Mouse (Mus musculus) ES-Bruce4 (cell line): ENCODE measurements at regions not wholly inside any gene's neighbourhood (a gene's known extent, or its start where the extent isn't known, plus 50 kb on each side); places are given as distances from the start of the nearest gene placed in this dataset.

Experiments
- H3K27ac ChIP-seq: 2 replicates; pipeline ENCODE4 v1.5.1; 2012; ENCODE audit warnings: low read length, inconsistent platforms; ENCODE audit not compliant: insufficient read depth
- H3K27me3 ChIP-seq: 2 replicates; pipeline ENCODE4 v1.6.1; 2012; ENCODE audit warnings: mild to moderate bottlenecking, low read length, inconsistent platforms; ENCODE audit not compliant: control insufficient read depth, poor library complexity, insufficient read depth, severe bottlenecking
- H3K36me3 ChIP-seq: 2 replicates; pipeline ENCODE4 v1.6.1; 2012; ENCODE audit warnings: inconsistent platforms, mild to moderate bottlenecking, low read length, moderate library complexity; ENCODE audit not compliant: control insufficient read depth, poor library complexity, insufficient read depth, severe bottlenecking
- H3K4me1 ChIP-seq: one replicate; pipeline ENCODE4 v1.8.1; 2011; ENCODE audit warnings: low read length; ENCODE audit not compliant: control insufficient read depth, insufficient read depth
- H3K4me3 ChIP-seq: 2 replicates; pipeline ENCODE4 v1.5.1; 2011; ENCODE audit warnings: low read depth, mild to moderate bottlenecking, low read length
- H3K9ac ChIP-seq: 2 replicates; pipeline ENCODE4 v1.6.1; 2012; ENCODE audit warnings: low read depth, mild to moderate bottlenecking, inconsistent platforms; ENCODE audit not compliant: poor library complexity, severe bottlenecking
- H3K9me3 ChIP-seq: replicated peaks from 2 replicates; pipeline ENCODE4 v1.6.1; 2012; ENCODE audit warnings: mild to moderate bottlenecking, low read length, inconsistent platforms; ENCODE audit not compliant: control insufficient read depth, poor library complexity, insufficient read depth, severe bottlenecking
- CTCF ChIP-seq: IDR thresholded peaks from one replicate; pipeline ENCODE4 v1.8.1; 2011; ENCODE audit warnings: low read depth, low read length
- EP300 ChIP-seq: IDR thresholded peaks from 2 replicates; pipeline ENCODE4 v1.6.1; 2011; ENCODE audit warnings: low read depth, low read length; ENCODE audit not compliant: insufficient read depth
- POLR2A ChIP-seq: IDR thresholded peaks from one replicate; pipeline ENCODE4 v1.8.1; 2011; ENCODE audit warnings: low read length; ENCODE audit not compliant: insufficient read depth

DNA sequence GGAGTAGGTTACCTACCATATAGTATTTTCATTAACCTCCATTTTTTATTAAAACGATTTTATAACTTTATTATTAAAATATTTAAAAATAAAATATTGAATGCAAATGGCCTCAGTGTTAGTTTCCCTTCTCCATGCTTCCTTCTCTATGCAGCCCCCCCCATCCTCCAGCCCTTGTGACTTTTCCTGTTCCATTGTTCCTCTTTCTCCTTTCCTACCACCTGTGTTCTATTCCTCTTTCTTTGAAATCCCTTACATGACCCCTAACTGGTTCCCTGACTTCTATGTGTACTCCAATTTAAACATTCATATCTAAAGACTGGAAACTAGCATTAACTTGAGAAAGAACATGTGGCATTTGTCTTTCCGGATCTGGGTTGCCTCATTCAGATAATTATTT is 101.8 kb upstream of the Dkk2 start:
- TF ChIP-seq CTCF (no peak), POLR2A (no peak), EP300 (no peak)
- H3K9ac ChIP-seq, result no peak overlapping the region

DNA sequence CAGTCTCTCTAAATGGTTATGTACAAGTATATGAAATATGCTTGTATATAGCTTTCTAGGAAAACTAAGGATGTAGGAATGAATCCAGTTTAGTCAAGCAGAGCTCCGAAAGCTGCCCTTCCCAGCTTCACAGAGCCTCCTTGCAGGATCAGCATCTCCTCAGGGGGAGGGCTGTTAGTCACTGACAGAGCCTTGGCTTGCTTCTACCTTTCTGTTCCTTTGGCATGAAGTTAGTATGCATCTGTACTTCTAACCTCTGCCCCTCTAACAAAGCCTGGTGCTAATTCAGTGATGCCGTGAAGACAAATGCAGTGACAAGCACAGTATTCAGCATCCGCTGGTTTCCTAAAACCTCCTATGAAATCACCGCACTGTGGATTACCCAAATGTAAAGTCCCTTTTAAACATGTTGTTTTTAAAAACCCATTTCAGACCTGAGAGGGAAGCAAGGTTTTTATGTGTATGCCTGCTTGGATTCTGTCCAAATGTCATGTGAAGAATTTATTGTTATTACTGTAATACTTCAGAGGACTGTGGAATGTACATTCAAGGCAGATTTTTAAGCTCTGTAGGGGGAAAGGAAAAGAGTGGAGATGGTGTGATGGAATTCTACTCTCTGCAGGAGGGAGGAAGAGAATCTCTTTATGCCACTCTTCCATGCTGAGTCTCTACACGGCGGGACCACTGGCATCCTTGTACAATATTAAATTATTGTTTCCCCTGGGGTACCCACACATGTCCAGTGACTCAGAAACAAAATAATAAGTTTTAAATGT is 86.1 kb upstream of the Dkk2 start:
- Histone ChIP-seq H3K9me3 (no peaks in the 10 kb centered on the region), H3K4me3 (no peak overlapping the region), H3K36me3 (no peaks in the 10 kb centered on the region), H3K27me3 (no peaks in the 10 kb centered on the region), H3K9ac (no peak overlapping the region), H3K27ac (no peak overlapping the region), H3K4me1 (no peaks in the 10 kb centered on the region)
- no peak for TF ChIP-seq CTCF
- no peak for TF ChIP-seq POLR2A
- TF ChIP-seq EP300, result no peak

More for the DNA sequence above, 101.8 kb upstream of the Dkk2 start:
- Histone ChIP-seq H3K36me3 (no peaks in the 10 kb centered on the region), H3K4me1 (no peaks in the 10 kb centered on the region), H3K9me3 (no peaks in the 10 kb centered on the region), H3K4me3 (no peak overlapping the region), H3K27ac (no peak overlapping the region), H3K27me3 (no peaks in the 10 kb centered on the region)

DNA sequence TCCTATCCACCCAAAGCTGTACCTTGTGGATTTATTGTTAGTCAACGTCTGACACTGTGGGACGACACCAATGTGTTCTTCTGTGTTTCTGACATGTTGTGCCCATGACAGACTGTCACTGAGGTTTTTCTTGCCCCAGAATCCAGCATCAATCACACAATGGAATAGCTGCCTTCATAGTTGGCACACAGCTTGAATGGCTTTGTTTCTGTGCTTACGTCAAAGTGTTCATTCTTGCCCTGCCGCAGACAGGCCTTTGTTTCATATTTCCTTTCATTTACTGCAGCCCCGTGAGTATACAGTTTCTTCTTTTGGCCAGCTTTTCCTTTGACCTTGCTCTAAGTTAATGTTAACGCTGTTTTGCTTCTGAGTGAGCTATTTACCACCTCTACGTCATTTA is 78.9 kb upstream of the Dkk2 start:
- Histone ChIP-seq H3K27ac (no peak overlapping the region), H3K4me3 (no peak overlapping the region), H3K9me3 (no peaks in the 10 kb centered on the region), H3K36me3 (no peaks in the 10 kb centered on the region), H3K9ac (no peak overlapping the region), H3K4me1 (no peaks in the 10 kb centered on the region), H3K27me3 (no peaks in the 10 kb centered on the region)
- TF ChIP-seq EP300 (no peak), CTCF (no peak), POLR2A (no peak)

DNA sequence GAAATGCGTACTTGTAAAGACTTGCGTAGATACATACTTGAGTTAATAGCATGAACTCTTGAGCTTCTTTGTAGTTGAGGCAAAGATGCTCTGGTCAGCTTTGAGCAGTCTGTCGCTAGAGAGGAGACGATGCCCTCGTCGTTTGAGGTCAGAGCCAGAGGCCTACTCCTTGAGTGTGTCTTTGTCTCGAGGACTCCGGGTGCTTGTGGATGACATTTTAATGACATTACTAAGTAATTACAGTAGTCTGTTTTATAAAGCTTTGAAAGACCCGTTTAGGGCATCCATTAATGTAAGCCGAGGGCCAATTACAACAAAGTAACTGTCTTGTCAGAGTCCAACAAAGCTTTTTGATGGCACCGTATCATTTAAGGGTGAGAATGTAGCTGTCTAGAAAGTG is 78.2 kb upstream of the Dkk2 start:
- no peak overlapping the region for H3K4me3 ChIP-seq
- no peak overlapping the region for H3K9ac ChIP-seq
- no peaks in the 10 kb centered on the region for H3K36me3 ChIP-seq
- H3K9me3 ChIP-seq, result no peaks in the 10 kb centered on the region
- no peaks in the 10 kb centered on the region for H3K4me1 ChIP-seq
- no peak overlapping the region for H3K27ac ChIP-seq
- H3K27me3 ChIP-seq, result no peaks in the 10 kb centered on the region
- no peak for TF ChIP-seq POLR2A

DNA sequence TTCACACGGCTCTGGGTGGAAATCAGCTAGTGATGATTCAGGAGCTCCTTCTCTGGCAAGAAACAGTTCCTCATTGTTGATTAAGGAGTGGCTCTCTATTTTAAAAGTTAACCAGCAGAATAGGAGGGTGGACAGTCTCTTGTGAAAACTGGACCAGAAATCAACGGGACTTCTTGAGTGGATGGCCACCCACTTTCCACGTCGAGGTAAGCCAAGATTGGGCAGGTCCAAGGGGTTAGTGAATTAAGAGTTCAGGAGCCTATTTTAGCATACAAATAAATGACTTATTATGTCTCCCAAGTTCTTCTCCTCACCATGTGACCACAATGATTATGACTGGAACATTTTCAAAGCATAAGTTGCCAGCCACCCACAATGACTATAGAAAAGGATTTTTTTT is 77.7 kb upstream of the Dkk2 start:
- no peaks in the 10 kb centered on the region for H3K36me3 ChIP-seq
- H3K27ac ChIP-seq, result no peak overlapping the region
- no peak for TF ChIP-seq EP300
- no peak for TF ChIP-seq POLR2A
- no peak for TF ChIP-seq CTCF
- no peak overlapping the region for H3K4me3 ChIP-seq
- H3K9ac ChIP-seq, result no peak overlapping the region
- H3K27me3 ChIP-seq, result no peaks in the 10 kb centered on the region
- no peaks in the 10 kb centered on the region for H3K9me3 ChIP-seq
- H3K4me1 ChIP-seq, result no peaks in the 10 kb centered on the region

DNA sequence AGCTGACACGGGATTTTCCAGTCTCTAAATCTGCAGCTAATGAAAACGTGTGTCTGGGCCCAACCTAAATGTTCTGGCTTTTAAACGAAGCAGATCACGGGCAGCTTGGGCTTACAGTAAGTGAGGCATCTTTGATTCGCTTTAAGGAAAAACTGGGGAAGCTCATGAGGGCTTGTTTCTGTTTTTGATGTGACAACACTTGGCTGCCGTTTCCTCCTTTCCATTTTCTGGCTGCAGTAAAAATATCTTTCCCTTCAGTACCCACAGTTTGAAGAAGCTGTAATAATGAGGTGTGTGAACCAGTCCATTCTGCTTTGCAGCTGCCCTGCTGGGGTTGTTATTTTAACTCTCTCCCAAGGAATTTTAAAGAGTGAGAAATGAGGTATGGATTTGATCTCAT is 69.9 kb upstream of the Dkk2 start:
- Histone ChIP-seq H3K4me3 (no peak overlapping the region), H3K4me1 (no peaks in the 10 kb centered on the region), H3K9me3 (no peaks in the 10 kb centered on the region), H3K27ac (no peak overlapping the region), H3K9ac (no peak overlapping the region), H3K36me3 (no peaks in the 10 kb centered on the region), H3K27me3 (no peaks in the 10 kb centered on the region)
- no peak for TF ChIP-seq CTCF
- no peak for TF ChIP-seq POLR2A
- no peak for TF ChIP-seq EP300
